Mouse (Mus musculus) ES-Bruce4 (cell line): ENCODE results near the gene Bdh1.

Experiments
- CTCF ChIP-seq: IDR thresholded peaks from one replicate; pipeline ENCODE4 v1.8.1; 2011; ENCODE audit warnings: low read depth, low read length
- EP300 ChIP-seq: IDR thresholded peaks from 2 replicates; pipeline ENCODE4 v1.6.1; 2011; ENCODE audit warnings: low read depth, low read length; ENCODE audit not compliant: insufficient read depth
- POLR2A ChIP-seq: IDR thresholded peaks from one replicate; pipeline ENCODE4 v1.8.1; 2011; ENCODE audit warnings: low read length; ENCODE audit not compliant: insufficient read depth

DNA sequence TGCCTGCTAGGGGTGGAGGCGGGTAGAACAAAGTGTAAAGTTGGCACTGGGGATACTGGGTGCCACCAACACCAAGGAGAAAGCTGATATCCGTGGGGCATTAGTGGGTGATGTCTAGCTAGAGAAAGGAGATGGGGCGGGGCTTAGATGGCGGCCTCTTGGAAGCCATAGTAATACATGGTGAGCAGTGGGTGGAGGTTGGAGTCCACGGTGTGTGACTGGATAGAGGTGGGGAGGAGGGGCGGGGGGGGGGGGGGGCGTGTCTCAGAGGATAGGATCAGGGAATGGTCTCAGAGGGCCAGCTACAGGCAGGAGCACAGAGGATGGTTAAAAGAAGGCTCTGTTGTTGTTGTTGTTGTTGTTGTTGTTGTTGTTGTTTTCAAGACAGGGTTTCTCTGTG, 30.4 kb downstream of the Bdh1 start:
- no peak for TF ChIP-seq POLR2A
- no peak for TF ChIP-seq CTCF
- no peak for TF ChIP-seq EP300
